Mouse (Mus musculus) forebrain, embryonic 11.5 days (tissue): ENCODE measurements around the gene Smug1. TPM values are rescaled to one million over a fixed set of nuclear protein-coding genes. Genes with fewer than 3 reads are reported as not detected.

Experiments
- ATAC-seq: fragments of 200-750 bp; cut with Nextera tagmentation; replicated peaks from 2 replicates; pipeline ENCODE4 v1.8.0; 2017; ENCODE audit warnings: moderate TSS enrichment; ENCODE audit not compliant: low FRiP score
- DNase-seq: peaks from one replicate; pipeline ENCODE4 v3.0.0-alpha.2; 2017; ENCODE audit warnings: low spot score
- H3K27ac ChIP-seq: fragments of 300-500 bp; sonication (generic); 2 replicates; pipeline ENCODE4 v1.5.1; 2014; ENCODE audit warnings: low read depth, low read length
- H3K27me3 ChIP-seq: fragments of 300-500 bp; sonication (generic); 2 replicates; pipeline ENCODE4 v1.6.1; 2014; ENCODE audit warnings: mild to moderate bottlenecking, low read length, mixed read lengths; ENCODE audit not compliant: control insufficient read depth, insufficient read depth
- H3K36me3 ChIP-seq: fragments of 300-500 bp; sonication (generic); 2 replicates; pipeline ENCODE4 v1.6.1; 2014; ENCODE audit warnings: mild to moderate bottlenecking, low read length, moderate library complexity, mixed read lengths; ENCODE audit not compliant: control insufficient read depth, insufficient read depth
- H3K4me1 ChIP-seq: fragments of 300-500 bp; sonication (generic); replicated peaks from 2 replicates; pipeline ENCODE4 v1.6.1; 2014; ENCODE audit warnings: low read length, mixed read lengths; ENCODE audit not compliant: control insufficient read depth, insufficient read depth
- H3K4me2 ChIP-seq: fragments of 300-500 bp; sonication (generic); 2 replicates; pipeline ENCODE4 v1.6.1; 2014; ENCODE audit warnings: low read depth, mild to moderate bottlenecking, low read length, moderate library complexity, mixed read lengths; ENCODE audit not compliant: severe bottlenecking
- H3K4me3 ChIP-seq: fragments of 300-500 bp; sonication (generic); 2 replicates; pipeline ENCODE4 v1.5.1; 2014; ENCODE audit warnings: low read depth, low read length
- H3K9ac ChIP-seq: fragments of 300-500 bp; sonication (generic); 2 replicates; pipeline ENCODE4 v1.6.1; 2014; ENCODE audit warnings: low read length
- H3K9me3 ChIP-seq: fragments of 300-500 bp; sonication (generic); 2 replicates; pipeline ENCODE4 v1.6.1; 2016; ENCODE audit warnings: low read length, mixed read lengths; ENCODE audit not compliant: control insufficient read depth
- WGBS: fragments of 180-500 bp; shearing (Covaris S2); extraction: QIAGEN DNeasy Blood & Tissue Kit; methylation state at CpG from one replicate; pipeline ENCODE4 v1.1.7; 2014; 5-methylcytosine and 5-hydroxymethylcytosine counted together
- polyA plus RNA-seq: library from polyadenylated mRNA; unstranded; fragments of >200 nt; fragmentation: Nextera tagmentation; extraction: Ambion mirVana; gene quantifications from 2 replicates; pipeline ENCODE4 v1.2.1, GENCODE M21; 2014

Gene Smug1
- polyA plus RNA-seq, 1 experiment from 2014 or later = 20.5 TPM

- no peaks in the 10 kb centered on the region for H3K4me1 ChIP-seq
- no peak overlapping the region for H3K27ac ChIP-seq
- H3K9me3 ChIP-seq = no peaks in the 10 kb centered on the region
- no peak overlapping the region for H3K4me2 ChIP-seq
- no peak for ATAC-seq
- no peaks in the 10 kb centered on the region for H3K27me3 ChIP-seq
- 92% methylated on average over 2 of the region's 2 CpGs for WGBS
- no peak for DNase-seq
- no peaks in the 10 kb centered on the region; the same call in 1 of the 2 replicates for H3K36me3 ChIP-seq
- no peak overlapping the region for H3K9ac ChIP-seq
- no peak overlapping the region for H3K4me3 ChIP-seq
These were observed 26.7 kb upstream of the Smug1 start for GRCm38 (mm10) chr15:103193606-103194005.

GRCm38 (mm10) chr15:103190531-103191462 lies 23.9 kb upstream of the Smug1 start:
- Histone ChIP-seq H3K4me2 (no peak overlapping the region), H3K27ac (no peak overlapping the region), H3K36me3 (no peaks in the 10 kb centered on the region; the same call in 1 of the 2 replicates), H3K4me3 (no peak overlapping the region), H3K27me3 (no peaks in the 10 kb centered on the region), H3K4me1 (no peaks in the 10 kb centered on the region), H3K9me3 (no peaks in the 10 kb centered on the region), H3K9ac (no peak overlapping the region)
- peak; percentile 55 for DNase-seq
- WGBS = 68% methylated on average over 10 of the region's 10 CpGs
- no peak for ATAC-seq

GRCm38 (mm10) chr15:103190083-103190482 lies 23.2 kb upstream of the Smug1 start:
- Histone ChIP-seq H3K4me3 (no peak overlapping the region), H3K9ac (no peak overlapping the region), H3K9me3 (no peaks in the 10 kb centered on the region), H3K27me3 (no peaks in the 10 kb centered on the region), H3K36me3 (no peaks in the 10 kb centered on the region; the same call in 1 of the 2 replicates), H3K4me1 (no peaks in the 10 kb centered on the region), H3K27ac (no peak overlapping the region), H3K4me2 (no peak overlapping the region)
- WGBS = 90% methylated on average over 7 of the region's 7 CpGs
- no peak for ATAC-seq
- peak; percentile 49 for DNase-seq

GRCm38 (mm10) chr15:103187803-103188202 lies 20.9 kb upstream of the Smug1 start:
- no peak overlapping the region for H3K27ac ChIP-seq
- no peaks in the 10 kb centered on the region for H3K9me3 ChIP-seq
- no peak overlapping the region for H3K4me2 ChIP-seq
- ATAC-seq (no peak), DNase-seq (peak; percentile 51)
- peaks cover 12% of the 10 kb centered on the region; the same call in 1 of the 2 replicates for H3K4me1 ChIP-seq
- no peak overlapping the region for H3K4me3 ChIP-seq
- H3K9ac ChIP-seq = no peak overlapping the region
- no peaks in the 10 kb centered on the region; the same call in 1 of the 2 replicates for H3K36me3 ChIP-seq
- 80% methylated on average over 6 of the region's 6 CpGs for WGBS
- H3K27me3 ChIP-seq = peaks cover 15% of the 10 kb centered on the region

- ATAC-seq = no peak
- H3K4me3 ChIP-seq = no peak overlapping the region
- no peaks in the 10 kb centered on the region for H3K9me3 ChIP-seq
- DNase-seq = peak; percentile 74
- H3K4me1 ChIP-seq = peaks cover 14% of the 10 kb centered on the region; the same call in 1 of the 2 replicates
- WGBS = 55% methylated on average over 19 of the region's 19 CpGs
- H3K9ac ChIP-seq = no peak overlapping the region
- H3K27ac ChIP-seq = no peak overlapping the region
- peaks cover 23% of the 10 kb centered on the region for H3K27me3 ChIP-seq
- no peaks in the 10 kb centered on the region for H3K36me3 ChIP-seq
- no peak overlapping the region for H3K4me2 ChIP-seq
These were observed 18.7 kb upstream of the Smug1 start for GRCm38 (mm10) chr15:103185462-103186198.

GRCm38 (mm10) chr15:103183651-103184610 lies 17.0 kb upstream of the Smug1 start:
- ATAC-seq (peak; percentile 32; the same call in 1 of the 2 replicates), DNase-seq (peak; percentile 71)
- Histone ChIP-seq H3K4me1 (peaks cover 14% of the 10 kb centered on the region; the same call in 1 of the 2 replicates), H3K27me3 (peaks cover 38% of the 10 kb centered on the region), H3K9ac (no peak overlapping the region), H3K4me2 (peak overlapping the region; percentile 27; the same call in 1 of the 2 replicates), H3K4me3 (peak overlapping the region; percentile 7; the same call in 1 of the 2 replicates), H3K9me3 (no peaks in the 10 kb centered on the region), H3K27ac (no peak overlapping the region), H3K36me3 (no peaks in the 10 kb centered on the region)
- WGBS = 12% methylated on average over 25 of the region's 25 CpGs

GRCm38 (mm10) chr15:103183135-103183534 lies 16.2 kb upstream of the Smug1 start:
- no peak overlapping the region for H3K27ac ChIP-seq
- under 1% methylated on average over 21 of the region's 21 CpGs for WGBS
- peaks cover 46% of the 10 kb centered on the region for H3K27me3 ChIP-seq
- peaks cover 14% of the 10 kb centered on the region; the same call in 1 of the 2 replicates for H3K4me1 ChIP-seq
- no peak overlapping the region for H3K4me3 ChIP-seq
- no peak overlapping the region for H3K9ac ChIP-seq
- no peaks in the 10 kb centered on the region for H3K36me3 ChIP-seq
- H3K9me3 ChIP-seq = no peaks in the 10 kb centered on the region
- ATAC-seq = peak; percentile 44
- DNase-seq = peak; percentile 85
- H3K4me2 ChIP-seq = peak overlapping the region; percentile 27; the same call in 1 of the 2 replicates
